Mouse (Mus musculus) ES-CJ7 (cell line): ENCODE measurements around the gene F2.
A peak's percentile ranks its signal among the peaks of the same experiment; 100 is the strongest.

Experiments
- DNase-seq: peaks from one replicate; pipeline ENCODE4 v3.0.0; 2011; ENCODE audit warnings: low read depth, low spot score

Gene F2

GRCm38 (mm10) chr2:91636229-91636628, at the start of gene F2:
TSS of gene F2 (minus strand) at chr2:91636414.
- no peak for DNase-seq

GRCm38 (mm10) chr2:91683919-91684318, 47.7 kb upstream of the F2 start:
- no peak for DNase-seq

- peak; percentile 80 for DNase-seq
Measured at GRCm38 (mm10) chr2:91682850-91683249, 46.6 kb upstream of the F2 start.

GRCm38 (mm10) chr2:91676961-91677360, 40.7 kb upstream of the F2 start:
- no peak for DNase-seq

GRCm38 (mm10) chr2:91676420-91676819, 40.2 kb upstream of the F2 start:
- no peak for DNase-seq

- no peak for DNase-seq
Measured at GRCm38 (mm10) chr2:91674895-91675294, 38.7 kb upstream of the F2 start.

GRCm38 (mm10) chr2:91673587-91673986, 37.4 kb upstream of the F2 start:
- no peak for DNase-seq

- DNase-seq, result no peak
Measured at GRCm38 (mm10) chr2:91670038-91670437, 33.8 kb upstream of the F2 start.

GRCm38 (mm10) chr2:91669326-91669725, 33.1 kb upstream of the F2 start:
- DNase-seq, result no peak

GRCm38 (mm10) chr2:91667747-91668146, 31.5 kb upstream of the F2 start:
- peak; percentile 76 for DNase-seq

- DNase-seq, result no peak
Measured at GRCm38 (mm10) chr2:91666386-91666910, 30.2 kb upstream of the F2 start.

- DNase-seq, result no peak
Measured at GRCm38 (mm10) chr2:91664780-91665179, 28.6 kb upstream of the F2 start.

GRCm38 (mm10) chr2:91660981-91661380, 24.8 kb upstream of the F2 start:
- DNase-seq, result no peak

GRCm38 (mm10) chr2:91659657-91660056, 23.4 kb upstream of the F2 start:
- DNase-seq, result no peak

- DNase-seq, result peak; percentile 83
Measured at GRCm38 (mm10) chr2:91656774-91657173, 20.6 kb upstream of the F2 start.

- DNase-seq, result no peak
Measured at GRCm38 (mm10) chr2:91655827-91656226, 19.6 kb upstream of the F2 start.

- DNase-seq, result no peak
Measured at GRCm38 (mm10) chr2:91655388-91655787, 19.2 kb upstream of the F2 start.

GRCm38 (mm10) chr2:91652863-91653262, 16.6 kb upstream of the F2 start:
- no peak for DNase-seq

- DNase-seq, result no peak
Measured at GRCm38 (mm10) chr2:91651458-91652258, 15.4 kb upstream of the F2 start.

- DNase-seq, result no peak
Measured at GRCm38 (mm10) chr2:91650360-91650995, 14.3 kb upstream of the F2 start.

- peak; percentile 99 for DNase-seq
Measured at GRCm38 (mm10) chr2:91649553-91650359, 13.5 kb upstream of the F2 start, which contains the start of the genes Zfp408 and Arhgap1. TSS of gene Zfp408 (minus strand) at chr2:91649791. TSS of gene Arhgap1 (plus strand) at chr2:91649860.

GRCm38 (mm10) chr2:91649152-91649551, 12.9 kb upstream of the F2 start:
- no peak for DNase-seq
